Mouse (Mus musculus) liver, embryonic 12.5 days (tissue): ENCODE measurements around the gene Enkd1. TPM values are rescaled to one million over a fixed set of nuclear protein-coding genes. Genes with fewer than 3 reads are reported as not detected.

Source experiments
- ATAC-seq: fragments of 200-750 bp; cut with Nextera tagmentation; 2 replicates; pipeline ENCODE4 v1.8.0; 2017; ENCODE audit warnings: moderate number of reproducible peaks, mild to moderate bottlenecking, moderate library complexity
- H3K27ac ChIP-seq: fragments of 300-500 bp; sonication (generic); 2 replicates; pipeline ENCODE4 v1.5.1; 2016; ENCODE audit warnings: mild to moderate bottlenecking
- H3K27me3 ChIP-seq: fragments of 300-500 bp; sonication (generic); replicated peaks from 2 replicates; pipeline ENCODE4 v1.6.1; 2016; ENCODE audit warnings: mild to moderate bottlenecking, moderate library complexity
- H3K36me3 ChIP-seq: fragments of 300-500 bp; sonication (generic); 2 replicates; pipeline ENCODE4 v1.6.1; 2016; ENCODE audit warnings: mild to moderate bottlenecking, moderate library complexity
- H3K4me1 ChIP-seq: fragments of 300-500 bp; sonication (generic); 2 replicates; pipeline ENCODE4 v1.6.1; 2016
- H3K4me2 ChIP-seq: fragments of 300-500 bp; sonication (generic); 2 replicates; pipeline ENCODE4 v1.6.1; 2016; ENCODE audit warnings: mild to moderate bottlenecking, moderate library complexity
- H3K4me3 ChIP-seq: fragments of 300-500 bp; sonication (generic); 2 replicates; pipeline ENCODE4 v1.5.1; 2016; ENCODE audit warnings: mild to moderate bottlenecking, moderate library complexity
- H3K9ac ChIP-seq: fragments of 300-500 bp; sonication (generic); 2 replicates; pipeline ENCODE4 v1.6.1; 2016; ENCODE audit warnings: mild to moderate bottlenecking, moderate library complexity
- H3K9me3 ChIP-seq: fragments of 300-500 bp; sonication (generic); replicated peaks from 2 replicates; pipeline ENCODE4 v1.6.1; 2016; ENCODE audit warnings: mild to moderate bottlenecking, moderate library complexity
- WGBS: fragments of 180-500 bp; shearing (Covaris S2); methylation state at CpG from one replicate; pipeline ENCODE4 v1.1.7; 2016; ENCODE audit not compliant: insufficient replicate concordance; 5-methylcytosine and 5-hydroxymethylcytosine counted together
- polyA plus RNA-seq: library from polyadenylated mRNA; unstranded; fragments of >200 nt; fragmentation: Nextera tagmentation; extraction: Ambion mirVana; gene quantifications from 2 replicates; pipeline ENCODE4 v1.2.1, GENCODE M21; 2016

Enkd1 gene
- polyA plus RNA-seq, 1 experiment from 2014 or later: 12.4 TPM

GRCm38 (mm10) chr8:105700966-105701824 is 6.8 kb downstream of the Enkd1 start, which contains the start of the genes Acd and Pard6a:
TSS of gene Acd (minus strand) at chr8:105701102.
TSS of gene Pard6a (plus strand) at chr8:105701148.
- Histone ChIP-seq H3K4me2 (peak within 1 kb of the TSS; percentile 82), H3K4me1 (peaks cover 46% of the 10 kb centered on the region), H3K9ac (peak within 1 kb of the TSS; percentile 77), H3K27me3 (no peaks in the 10 kb centered on the region), H3K4me3 (peak within 1 kb of the TSS; percentile 78), H3K9me3 (no peaks in the 10 kb centered on the region), H3K27ac (peak within 1 kb of the TSS; percentile 97), H3K36me3 (peaks cover 48% of the 10 kb centered on the region)
- WGBS: 4% methylated on average over 60 of the region's 60 CpGs
- peak; percentile 81 for ATAC-seq

DNA sequence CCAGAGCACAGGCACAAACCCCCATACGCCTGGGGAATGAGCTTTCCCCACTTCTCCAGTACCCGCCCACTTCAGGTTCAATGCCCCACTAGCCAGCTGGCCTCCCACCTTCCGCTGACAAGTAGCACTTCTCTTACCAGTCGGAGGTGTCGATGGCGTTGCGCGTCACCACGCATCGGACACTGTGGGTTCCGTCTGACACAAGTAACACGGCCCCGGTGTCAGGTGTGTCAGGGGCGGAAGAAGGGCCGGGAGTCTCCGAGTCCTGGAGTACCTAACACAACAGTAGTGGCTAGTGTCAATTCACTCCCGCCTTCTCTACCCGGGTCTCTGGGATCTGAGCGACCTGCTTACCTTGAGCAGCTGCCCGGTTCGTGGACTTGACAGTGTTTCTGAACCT is 7.4 kb downstream of the Enkd1 start:
- H3K27me3 ChIP-seq: peaks cover 1% of the 10 kb centered on the region; the same call in 1 of the 2 replicates
- under 1% methylated on average over 21 of the region's 21 CpGs for WGBS

GRCm38 (mm10) chr8:105699488-105700215 is 8.4 kb downstream of the Enkd1 start:
- 82% methylated on average over 11 of the region's 11 CpGs for WGBS
- Histone ChIP-seq H3K4me2 (peak overlapping the region; percentile 82), H3K4me1 (peaks cover 40% of the 10 kb centered on the region), H3K9me3 (no peaks in the 10 kb centered on the region), H3K9ac (peak overlapping the region; percentile 77), H3K27ac (no peak overlapping the region), H3K27me3 (peaks cover 10% of the 10 kb centered on the region; the same call in 1 of the 2 replicates), H3K4me3 (peak overlapping the region; percentile 78), H3K36me3 (peaks cover 48% of the 10 kb centered on the region)
- no peak for ATAC-seq

More for the DNA sequence above, 7.4 kb downstream of the Enkd1 start:
- peak overlapping the region; percentile 77 for H3K9ac ChIP-seq
- peak; percentile 57 for ATAC-seq
- H3K27ac ChIP-seq: peak overlapping the region; percentile 97
- no peaks in the 10 kb centered on the region for H3K9me3 ChIP-seq
- peaks cover 48% of the 10 kb centered on the region for H3K36me3 ChIP-seq
- H3K4me1 ChIP-seq: peaks cover 42% of the 10 kb centered on the region
- H3K4me2 ChIP-seq: peak overlapping the region; percentile 82
- H3K4me3 ChIP-seq: peak overlapping the region; percentile 78

DNA sequence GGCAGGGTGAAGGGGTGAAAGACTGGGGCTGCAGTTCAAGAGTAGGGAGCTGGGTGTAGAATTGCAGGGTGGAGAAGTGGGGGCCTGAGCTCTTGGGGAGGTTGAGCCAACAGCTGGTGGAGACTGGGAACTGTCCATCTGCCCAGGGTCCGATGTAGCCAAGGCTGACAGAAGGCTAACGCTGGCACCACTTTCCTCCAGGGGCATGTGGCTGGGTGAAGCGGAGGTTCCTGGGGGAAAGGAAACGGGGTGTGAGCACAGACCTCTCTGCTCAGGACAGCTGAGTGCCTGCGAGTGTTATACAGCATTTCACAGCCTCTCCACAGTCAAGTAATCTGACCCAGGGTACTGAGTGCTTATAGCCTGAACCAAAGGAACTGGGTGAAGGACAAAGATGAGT is 9.3 kb downstream of the Enkd1 start:
- peaks cover 20% of the 10 kb centered on the region for H3K27me3 ChIP-seq
- ATAC-seq: no peak
- 84% methylated on average over 5 of the region's 5 CpGs for WGBS
- peaks cover 40% of the 10 kb centered on the region for H3K36me3 ChIP-seq
- peaks cover 50% of the 10 kb centered on the region for H3K4me1 ChIP-seq
- H3K4me2 ChIP-seq: no peak overlapping the region
- no peak overlapping the region for H3K4me3 ChIP-seq
- no peak overlapping the region for H3K9ac ChIP-seq
- H3K27ac ChIP-seq: no peak overlapping the region
- H3K9me3 ChIP-seq: no peaks in the 10 kb centered on the region

GRCm38 (mm10) chr8:105697196-105697780 is 10.7 kb downstream of the Enkd1 start:
- H3K9ac ChIP-seq: no peak overlapping the region
- ATAC-seq: no peak
- peaks cover 46% of the 10 kb centered on the region for H3K4me1 ChIP-seq
- WGBS: 85% methylated on average over 17 of the region's 17 CpGs
- peaks cover 21% of the 10 kb centered on the region for H3K27me3 ChIP-seq
- no peaks in the 10 kb centered on the region for H3K9me3 ChIP-seq
- no peak overlapping the region for H3K4me2 ChIP-seq
- no peak overlapping the region for H3K27ac ChIP-seq
- peaks cover 25% of the 10 kb centered on the region for H3K36me3 ChIP-seq
- H3K4me3 ChIP-seq: no peak overlapping the region

DNA sequence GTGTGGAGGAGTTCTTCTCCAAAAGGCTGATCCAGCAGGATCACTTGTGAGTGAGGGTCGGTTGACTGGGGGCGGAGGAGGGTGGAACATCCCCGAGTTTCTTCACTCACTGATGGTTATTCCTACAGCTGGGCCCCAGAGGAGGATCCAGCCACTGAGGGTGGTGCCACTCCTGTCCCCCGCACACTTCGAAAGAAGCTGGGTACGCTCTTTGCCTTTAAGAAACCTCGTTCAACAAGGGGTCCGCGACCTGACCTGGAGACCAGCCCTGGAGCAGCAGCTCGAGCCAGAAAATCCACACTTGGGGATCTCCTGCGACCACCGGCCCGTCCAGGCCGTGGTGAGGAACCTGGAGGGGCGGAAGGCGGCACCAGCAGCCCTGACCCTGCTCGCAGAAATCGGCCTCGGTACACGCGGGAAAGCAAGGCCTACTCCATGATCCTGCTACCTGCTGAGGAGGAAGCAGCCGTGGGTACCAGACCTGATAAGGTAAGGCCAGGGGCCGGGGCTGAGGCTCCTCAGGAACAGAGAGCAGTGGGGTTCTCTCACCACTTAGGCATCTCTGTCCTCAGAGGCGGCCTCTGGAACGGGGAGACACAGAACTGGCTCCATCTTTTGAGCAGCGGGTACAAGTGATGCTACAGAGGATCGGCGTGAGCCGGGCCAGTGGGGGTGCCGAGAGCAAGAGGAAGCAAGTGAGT is 12.8 kb downstream of the Enkd1 start:
- H3K27me3 ChIP-seq: peaks cover 21% of the 10 kb centered on the region
- no peak overlapping the region for H3K9ac ChIP-seq
- H3K9me3 ChIP-seq: no peaks in the 10 kb centered on the region
- peaks cover 35% of the 10 kb centered on the region for H3K4me1 ChIP-seq
- no peak overlapping the region for H3K4me2 ChIP-seq
- 72% methylated on average over 30 of the region's 30 CpGs for WGBS
- H3K27ac ChIP-seq: no peak overlapping the region
- no peak overlapping the region for H3K4me3 ChIP-seq
- peaks cover 25% of the 10 kb centered on the region for H3K36me3 ChIP-seq
- no peak for ATAC-seq

GRCm38 (mm10) chr8:105694051-105694799 is 13.8 kb downstream of the Enkd1 start:
- ATAC-seq: no peak
- Histone ChIP-seq H3K27ac (no peak overlapping the region), H3K9me3 (no peaks in the 10 kb centered on the region), H3K9ac (peak overlapping the region; percentile 37; the same call in 1 of the 2 replicates), H3K4me3 (peak overlapping the region; percentile 49), H3K4me2 (peak overlapping the region; percentile 85), H3K4me1 (peaks cover 26% of the 10 kb centered on the region), H3K27me3 (peaks cover 21% of the 10 kb centered on the region), H3K36me3 (peaks cover 25% of the 10 kb centered on the region)
- 23% methylated on average over 40 of the region's 40 CpGs for WGBS

DNA sequence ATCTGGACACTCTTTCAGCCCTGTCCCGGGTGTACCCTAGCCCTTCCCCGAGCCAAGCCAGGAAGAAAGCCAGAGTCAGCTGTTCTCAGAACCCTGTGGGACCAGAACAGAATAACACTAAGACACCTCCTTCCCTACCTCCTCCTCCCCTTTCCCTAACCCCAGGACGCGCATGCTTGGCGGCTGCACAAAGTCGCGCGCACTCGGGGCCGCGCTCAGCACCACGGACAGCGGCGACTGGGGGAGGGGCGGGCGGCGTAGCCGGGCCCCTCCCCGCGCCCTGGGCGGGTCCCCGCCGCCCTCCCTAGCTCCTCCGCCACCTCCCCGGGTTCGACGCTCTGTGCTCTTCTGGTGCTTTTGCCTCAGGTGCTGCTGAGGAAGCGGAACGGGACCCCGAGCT is 14.4 kb downstream of the Enkd1 start:
- H3K4me1 ChIP-seq: peaks cover 26% of the 10 kb centered on the region
- peak; percentile 60 for ATAC-seq
- peaks cover 23% of the 10 kb centered on the region for H3K36me3 ChIP-seq
- H3K27me3 ChIP-seq: peaks cover 24% of the 10 kb centered on the region
- H3K9ac ChIP-seq: peak overlapping the region; percentile 37; the same call in 1 of the 2 replicates
- H3K9me3 ChIP-seq: no peaks in the 10 kb centered on the region
- H3K4me2 ChIP-seq: peak overlapping the region; percentile 85
- peak overlapping the region; percentile 49 for H3K4me3 ChIP-seq
- 6% methylated on average over 28 of the region's 30 CpGs for WGBS
- H3K27ac ChIP-seq: no peak overlapping the region

GRCm38 (mm10) chr8:105692449-105693182 is 15.4 kb downstream of the Enkd1 start:
- Histone ChIP-seq H3K27ac (no peak overlapping the region), H3K4me3 (no peak overlapping the region), H3K4me2 (no peak overlapping the region), H3K27me3 (peaks cover 25% of the 10 kb centered on the region), H3K4me1 (peaks cover 30% of the 10 kb centered on the region), H3K9me3 (no peaks in the 10 kb centered on the region), H3K36me3 (peaks cover 12% of the 10 kb centered on the region), H3K9ac (no peak overlapping the region)
- no peak for ATAC-seq
- 80% methylated on average over 11 of the region's 11 CpGs for WGBS

- ATAC-seq: no peak
- no peak overlapping the region for H3K27ac ChIP-seq
- 68% methylated on average over 14 of the region's 14 CpGs for WGBS
Measured at GRCm38 (mm10) chr8:105690978-105691377, 17.0 kb downstream of the Enkd1 start.

More at GRCm38 (mm10) chr8:105690978-105691377, 17.0 kb downstream of the Enkd1 start:
- Histone ChIP-seq H3K27me3 (peaks cover 25% of the 10 kb centered on the region), H3K4me1 (peaks cover 22% of the 10 kb centered on the region), H3K4me2 (no peak overlapping the region), H3K9me3 (no peaks in the 10 kb centered on the region), H3K4me3 (no peak overlapping the region), H3K9ac (no peak overlapping the region), H3K36me3 (no peaks in the 10 kb centered on the region)
